Mouse (Mus musculus): Measurements from ENCODE around the gene Vsir. TPM values are rescaled to one million over a fixed set of nuclear protein-coding genes. Genes with fewer than 3 reads are reported as not detected.

Vsir gene
- polyA plus RNA-seq, 1 experiment from 2014 or later = 3.7 TPM

- Histone ChIP-seq H3K27me3 (ENCODE audit: insufficient read depth, low read length) (no peaks in the 10 kb centered on the region), H3K4me1 (replicated peaks; ENCODE audit: insufficient read depth, low read length) (no peaks in the 10 kb centered on the region), H3K27ac (no peak within 1 kb of the TSS), H3K4me2 (ENCODE audit: low read length) (no peak within 1 kb of the TSS), H3K9me3 (replicated peaks; ENCODE audit: low read length) (no peaks in the 10 kb centered on the region), H3K9ac (ENCODE audit: low read depth, low read length) (0 out of 2 replicates have a peak within 1 kb of the TSS, but pooled peaks have one; percentile 13), H3K36me3 (ENCODE audit: insufficient read depth, low read length) (no peaks in the 10 kb centered on the region), H3K4me3 (replicated peaks; ENCODE audit: low read depth, low read length) (no peak within 1 kb of the TSS)
- 48% methylated on average over 7 of the region's 7 CpGs for WGBS
- DNase-seq (ENCODE audit: low spot score) (no peak), ATAC-seq (replicated peaks; ENCODE audit: low FRiP score, low read depth) (no peak)
- TF ChIP-seq CTCF (IDR thresholded peaks at IDR 0.05; ENCODE audit: low read depth) = no peak
Measured at GRCm38 (mm10) chr10:60399449-60399848, 52.8 kb downstream of the Vsir start, which contains the start of gene Gm17455. Gene Gm17455 (plus strand): TSS chr10:60399726.

- Histone ChIP-seq H3K4me1 (replicated peaks; ENCODE audit: insufficient read depth, low read length) (no peaks in the 10 kb centered on the region), H3K4me3 (replicated peaks; ENCODE audit: low read depth, low read length) (no peak overlapping the region), H3K9ac (ENCODE audit: low read depth, low read length) (0 out of 2 replicates have a peak overlapping the region, but pooled peaks have one; percentile 13), H3K4me2 (ENCODE audit: low read length) (no peak overlapping the region), H3K9me3 (replicated peaks; ENCODE audit: low read length) (no peaks in the 10 kb centered on the region), H3K27me3 (ENCODE audit: insufficient read depth, low read length) (no peaks in the 10 kb centered on the region), H3K27ac (no peak overlapping the region), H3K36me3 (ENCODE audit: insufficient read depth, low read length) (no peaks in the 10 kb centered on the region)
- no peak for TF ChIP-seq CTCF (IDR thresholded peaks at IDR 0.05; ENCODE audit: low read depth)
- DNase-seq (ENCODE audit: low spot score) (no peak), ATAC-seq (replicated peaks; ENCODE audit: low FRiP score, low read depth) (no peak)
- WGBS = 72% methylated on average over 11 of the region's 11 CpGs
Measured at GRCm38 (mm10) chr10:60400507-60401295, 54.0 kb downstream of the Vsir start.

- Histone ChIP-seq H3K36me3 (ENCODE audit: insufficient read depth, low read length) (no peaks in the 10 kb centered on the region), H3K4me3 (replicated peaks; ENCODE audit: low read depth, low read length) (no peak overlapping the region), H3K27ac (no peak overlapping the region), H3K27me3 (ENCODE audit: insufficient read depth, low read length) (no peaks in the 10 kb centered on the region), H3K4me2 (ENCODE audit: low read length) (no peak overlapping the region), H3K4me1 (replicated peaks; ENCODE audit: insufficient read depth, low read length) (no peaks in the 10 kb centered on the region), H3K9me3 (replicated peaks; ENCODE audit: low read length) (no peaks in the 10 kb centered on the region), H3K9ac (ENCODE audit: low read depth, low read length) (no peak overlapping the region)
- DNase-seq (ENCODE audit: low spot score) = no peak
- TF ChIP-seq CTCF (IDR thresholded peaks at IDR 0.05; ENCODE audit: low read depth) = no peak
- WGBS = 43% methylated on average over 7 of the region's 7 CpGs
- no peak for ATAC-seq (replicated peaks; ENCODE audit: low FRiP score, low read depth)
Measured at GRCm38 (mm10) chr10:60405460-60406177, 59.0 kb downstream of the Vsir start.

- DNase-seq (ENCODE audit: low spot score) (peak; percentile 66), ATAC-seq (replicated peaks; ENCODE audit: low FRiP score, low read depth) (no peak)
Measured at GRCm38 (mm10) chr10:60407831-60408230, 61.2 kb downstream of the Vsir start.

GRCm38 (mm10) chr10:60411794-60412193, 65.1 kb downstream of the Vsir start:
- TF ChIP-seq CTCF (IDR thresholded peaks at IDR 0.05; ENCODE audit: low read depth) = peak; percentile 72
- Histone ChIP-seq H3K36me3 (ENCODE audit: insufficient read depth, low read length) (no peaks in the 10 kb centered on the region), H3K9me3 (replicated peaks; ENCODE audit: low read length) (no peaks in the 10 kb centered on the region), H3K9ac (ENCODE audit: low read depth, low read length) (no peak overlapping the region), H3K4me3 (replicated peaks; ENCODE audit: low read depth, low read length) (no peak overlapping the region), H3K4me1 (replicated peaks; ENCODE audit: insufficient read depth, low read length) (no peaks in the 10 kb centered on the region), H3K27ac (no peak overlapping the region), H3K4me2 (ENCODE audit: low read length) (no peak overlapping the region), H3K27me3 (ENCODE audit: insufficient read depth, low read length) (no peaks in the 10 kb centered on the region)
- ATAC-seq (replicated peaks; ENCODE audit: low FRiP score, low read depth) (no peak), DNase-seq (ENCODE audit: low spot score) (peak; percentile 50)
- WGBS = 27% methylated on average over 5 of the region's 5 CpGs

More at GRCm38 (mm10) chr10:60407831-60408230, 61.2 kb downstream of the Vsir start:
- TF ChIP-seq CTCF (IDR thresholded peaks at IDR 0.05; ENCODE audit: low read depth) = peak; percentile 96
- Histone ChIP-seq H3K27ac (no peak overlapping the region), H3K36me3 (ENCODE audit: insufficient read depth, low read length) (no peaks in the 10 kb centered on the region), H3K9ac (ENCODE audit: low read depth, low read length) (no peak overlapping the region), H3K4me3 (replicated peaks; ENCODE audit: low read depth, low read length) (no peak overlapping the region), H3K9me3 (replicated peaks; ENCODE audit: low read length) (no peaks in the 10 kb centered on the region), H3K4me1 (replicated peaks; ENCODE audit: insufficient read depth, low read length) (no peaks in the 10 kb centered on the region), H3K27me3 (ENCODE audit: insufficient read depth, low read length) (no peaks in the 10 kb centered on the region), H3K4me2 (ENCODE audit: low read length) (no peak overlapping the region)
- WGBS = 5% methylated on average over 5 of the region's 5 CpGs

GRCm38 (mm10) chr10:60413756-60414155, 67.1 kb downstream of the Vsir start:
- Histone ChIP-seq H3K4me1 (replicated peaks; ENCODE audit: insufficient read depth, low read length) (no peaks in the 10 kb centered on the region), H3K9me3 (replicated peaks; ENCODE audit: low read length) (no peaks in the 10 kb centered on the region), H3K4me3 (replicated peaks; ENCODE audit: low read depth, low read length) (no peak overlapping the region), H3K4me2 (ENCODE audit: low read length) (no peak overlapping the region), H3K9ac (ENCODE audit: low read depth, low read length) (no peak overlapping the region), H3K36me3 (ENCODE audit: insufficient read depth, low read length) (no peaks in the 10 kb centered on the region), H3K27ac (no peak overlapping the region), H3K27me3 (ENCODE audit: insufficient read depth, low read length) (no peaks in the 10 kb centered on the region)
- ATAC-seq (replicated peaks; ENCODE audit: low FRiP score, low read depth) (no peak), DNase-seq (ENCODE audit: low spot score) (no peak)
- TF ChIP-seq CTCF (IDR thresholded peaks at IDR 0.05; ENCODE audit: low read depth) = no peak
- 78% methylated on average over 2 of the region's 2 CpGs for WGBS

Measured in kidney, postnatal 0 days (tissue).